Mouse (Mus musculus): ENCODE measurements around the gene Cul1. TPM values are rescaled to one million over a fixed set of nuclear protein-coding genes. Genes with fewer than 3 reads are reported as not detected.
"Not testable (repeated sequence)": the region's sequence is repeated elsewhere in the genome, so short reads cannot be mapped to it uniquely, and the experiment has no call there.

Gene Cul1
- total and polyA plus RNA-seq, 2 experiments from 2014 or later = 110 to 121 TPM

GRCm38 (mm10) chr6:47421221-47421620 lies 32.0 kb upstream of the Cul1 start:
- 78% methylated on average over 1 of the region's 1 CpGs for WGBS
- DNase-seq (ENCODE audit: low spot score) = no peak

GRCm38 (mm10) chr6:47426136-47426535 lies 27.1 kb upstream of the Cul1 start:
- Histone ChIP-seq H3K9me3 (ENCODE audit: low read length) (no peaks in the 10 kb centered on the region), H3K27ac (ENCODE audit: low read depth, low read length) (no peak overlapping the region), H3K4me3 (ENCODE audit: low read depth, low read length) (no peak overlapping the region), H3K36me3 (ENCODE audit: insufficient read depth, low read length) (no peaks in the 10 kb centered on the region), H3K4me2 (ENCODE audit: low read depth, low read length, poor library complexity, severe bottlenecking) (no peak overlapping the region), H3K9ac (replicated peaks; ENCODE audit: low read length, poor library complexity, severe bottlenecking) (no peak overlapping the region), H3K27me3 (ENCODE audit: insufficient read depth, low read length) (no peaks in the 10 kb centered on the region), H3K4me1 (ENCODE audit: insufficient read depth, low read length) (no peaks in the 10 kb centered on the region)
- TF ChIP-seq CTCF (IDR thresholded peaks at IDR 0.05) = no peak
- WGBS = 68% methylated on average over 1 of the region's 1 CpGs
- ATAC-seq (ENCODE audit: low FRiP score) (no peak), DNase-seq (ENCODE audit: low spot score) (no peak)

More at GRCm38 (mm10) chr6:47421221-47421620, 32.0 kb upstream of the Cul1 start:
- no peak for ATAC-seq (ENCODE audit: low FRiP score)
- TF ChIP-seq CTCF (IDR thresholded peaks at IDR 0.05) = no peak
- Histone ChIP-seq H3K36me3 (ENCODE audit: insufficient read depth, low read length) (no peaks in the 10 kb centered on the region), H3K9me3 (ENCODE audit: low read length) (no peaks in the 10 kb centered on the region), H3K27me3 (ENCODE audit: insufficient read depth, low read length) (no peaks in the 10 kb centered on the region), H3K27ac (ENCODE audit: low read depth, low read length) (no peak overlapping the region), H3K4me2 (ENCODE audit: low read depth, low read length, poor library complexity, severe bottlenecking) (no peak overlapping the region), H3K4me1 (ENCODE audit: insufficient read depth, low read length) (no peaks in the 10 kb centered on the region), H3K9ac (replicated peaks; ENCODE audit: low read length, poor library complexity, severe bottlenecking) (no peak overlapping the region), H3K4me3 (ENCODE audit: low read depth, low read length) (no peak overlapping the region)

DNA sequence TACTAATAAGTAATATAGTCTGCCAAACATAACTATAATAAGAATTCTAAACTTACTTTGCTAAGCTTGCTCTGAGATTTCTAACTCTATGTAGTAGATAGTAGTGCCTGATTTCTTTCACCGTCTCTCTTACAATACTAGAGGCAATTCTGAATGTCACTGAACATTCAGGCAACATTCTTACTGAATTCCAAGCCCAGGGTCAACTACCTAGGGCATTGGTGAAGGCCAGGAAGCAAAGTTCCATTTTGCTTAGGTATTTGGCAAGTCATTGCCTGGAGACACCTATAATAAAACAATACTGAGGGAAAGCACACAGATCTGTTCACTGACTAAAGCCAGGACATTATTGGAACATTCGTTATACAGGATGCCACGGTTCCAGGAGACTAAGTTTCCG lies 26.6 kb upstream of the Cul1 start:
- not testable (repeated sequence) for H3K4me1 ChIP-seq (ENCODE audit: insufficient read depth, low read length); H3K27me3 ChIP-seq (ENCODE audit: insufficient read depth, low read length); H3K36me3 ChIP-seq (ENCODE audit: insufficient read depth, low read length); H3K9me3 ChIP-seq (ENCODE audit: low read length); DNase-seq (ENCODE audit: low spot score); H3K9ac ChIP-seq (replicated peaks; ENCODE audit: low read length, poor library complexity, severe bottlenecking); H3K27ac ChIP-seq (ENCODE audit: low read depth, low read length); H3K4me3 ChIP-seq (ENCODE audit: low read depth, low read length); H3K4me2 ChIP-seq (ENCODE audit: low read depth, low read length, poor library complexity, severe bottlenecking); ATAC-seq (ENCODE audit: low FRiP score)
- WGBS = 92% methylated on average over 4 of the region's 4 CpGs

- not testable (repeated sequence) for H3K4me1 ChIP-seq (ENCODE audit: insufficient read depth, low read length); H3K27me3 ChIP-seq (ENCODE audit: insufficient read depth, low read length); H3K4me2 ChIP-seq (ENCODE audit: low read depth, low read length, poor library complexity, severe bottlenecking); H3K27ac ChIP-seq (ENCODE audit: low read depth, low read length); ATAC-seq (ENCODE audit: low FRiP score); H3K36me3 ChIP-seq (ENCODE audit: insufficient read depth, low read length); H3K9me3 ChIP-seq (ENCODE audit: low read length); DNase-seq (ENCODE audit: low spot score); H3K9ac ChIP-seq (replicated peaks; ENCODE audit: low read length, poor library complexity, severe bottlenecking); H3K4me3 ChIP-seq (ENCODE audit: low read depth, low read length)
- WGBS = 93% methylated on average over 12 of the region's 12 CpGs
Measured at GRCm38 (mm10) chr6:47432795-47433194, 20.4 kb upstream of the Cul1 start.

- Histone ChIP-seq H3K4me3 (ENCODE audit: low read depth, low read length) (no peak overlapping the region), H3K9me3 (ENCODE audit: low read length) (no peaks in the 10 kb centered on the region), H3K4me2 (ENCODE audit: low read depth, low read length, poor library complexity, severe bottlenecking) (no peak overlapping the region), H3K36me3 (ENCODE audit: insufficient read depth, low read length) (no peaks in the 10 kb centered on the region), H3K9ac (replicated peaks; ENCODE audit: low read length, poor library complexity, severe bottlenecking) (no peak overlapping the region), H3K4me1 (ENCODE audit: insufficient read depth, low read length) (no peaks in the 10 kb centered on the region), H3K27ac (ENCODE audit: low read depth, low read length) (no peak overlapping the region), H3K27me3 (ENCODE audit: insufficient read depth, low read length) (no peaks in the 10 kb centered on the region)
- ATAC-seq (ENCODE audit: low FRiP score) (no peak), DNase-seq (ENCODE audit: low spot score) (no peak)
- 82% methylated on average over 2 of the region's 2 CpGs for whole genome bisulfite sequencing
- no peak for TF ChIP-seq CTCF (IDR thresholded peaks at IDR 0.05)
Measured at GRCm38 (mm10) chr6:47440080-47440479, 13.1 kb upstream of the Cul1 start.

- WGBS = 85% methylated on average over 1 of the region's 1 CpGs
- ATAC-seq (ENCODE audit: low FRiP score) = no peak
- TF ChIP-seq CTCF (IDR thresholded peaks at IDR 0.05) = no peak
Measured at GRCm38 (mm10) chr6:47447658-47448057, 5.5 kb upstream of the Cul1 start.

More at GRCm38 (mm10) chr6:47447658-47448057, 5.5 kb upstream of the Cul1 start:
- Histone ChIP-seq H3K27me3 (ENCODE audit: insufficient read depth, low read length) (no peaks in the 10 kb centered on the region), H3K27ac (ENCODE audit: low read depth, low read length) (no peak overlapping the region), H3K36me3 (ENCODE audit: insufficient read depth, low read length) (no peaks in the 10 kb centered on the region), H3K4me2 (ENCODE audit: low read depth, low read length, poor library complexity, severe bottlenecking) (no peak overlapping the region), H3K9me3 (ENCODE audit: low read length) (no peaks in the 10 kb centered on the region), H3K4me1 (ENCODE audit: insufficient read depth, low read length) (no peaks in the 10 kb centered on the region), H3K4me3 (ENCODE audit: low read depth, low read length) (no peak overlapping the region), H3K9ac (replicated peaks; ENCODE audit: low read length, poor library complexity, severe bottlenecking) (no peak overlapping the region)
- no peak for DNase-seq (ENCODE audit: low spot score)
